Mouse (Mus musculus) midbrain, embryonic 15.5 days (tissue): ENCODE measurements around the gene Zbtb22. TPM values are rescaled to one million over a fixed set of nuclear protein-coding genes. Genes with fewer than 3 reads are reported as not detected.

Experiments
- ATAC-seq: fragments of 200-750 bp; cut with Nextera tagmentation; replicated peaks from 2 replicates; pipeline ENCODE4 v1.8.0; 2017; ENCODE audit warnings: moderate TSS enrichment
- H3K27ac ChIP-seq: fragments of 300-500 bp; sonication (generic); 2 replicates; pipeline ENCODE4 v1.5.1; 2015; ENCODE audit warnings: mild to moderate bottlenecking, inconsistent platforms
- H3K27me3 ChIP-seq: fragments of 300-500 bp; sonication (generic); replicated peaks from 2 replicates; pipeline ENCODE4 v1.6.1; 2015; ENCODE audit warnings: inconsistent platforms
- H3K36me3 ChIP-seq: fragments of 300-500 bp; sonication (generic); replicated peaks from 2 replicates; pipeline ENCODE4 v1.6.1; 2015; ENCODE audit warnings: inconsistent platforms
- H3K4me1 ChIP-seq: fragments of 300-500 bp; sonication (generic); 2 replicates; pipeline ENCODE4 v1.6.1; 2015; ENCODE audit warnings: inconsistent platforms
- H3K4me2 ChIP-seq: fragments of 300-500 bp; sonication (generic); 2 replicates; pipeline ENCODE4 v1.6.1; 2015; ENCODE audit warnings: inconsistent platforms, mild to moderate bottlenecking, moderate library complexity
- H3K4me3 ChIP-seq: fragments of 300-500 bp; sonication (generic); 2 replicates; pipeline ENCODE4 v1.5.1; 2015; ENCODE audit warnings: mild to moderate bottlenecking, inconsistent platforms
- H3K9ac ChIP-seq: fragments of 300-500 bp; sonication (generic); 2 replicates; pipeline ENCODE4 v1.6.1; 2015; ENCODE audit warnings: mild to moderate bottlenecking, inconsistent platforms
- H3K9me3 ChIP-seq: fragments of 300-500 bp; sonication (generic); 2 replicates; pipeline ENCODE4 v1.6.1; 2016; ENCODE audit warnings: inconsistent platforms
- WGBS: fragments of 180-500 bp; shearing (Covaris S2); methylation state at CpG from one replicate; pipeline ENCODE4 v1.1.7; 2015; ENCODE audit warnings: mixed read lengths; 5-methylcytosine and 5-hydroxymethylcytosine counted together
- polyA plus RNA-seq: library from polyadenylated mRNA; unstranded; fragments of >200 nt; fragmentation: Nextera tagmentation; extraction: Ambion mirVana; gene quantifications from 2 replicates; pipeline ENCODE4 v1.2.1, GENCODE M21; 2015

Gene Zbtb22
- polyA plus RNA-seq, 1 experiment from 2014 or later: 18.1 TPM

DNA sequence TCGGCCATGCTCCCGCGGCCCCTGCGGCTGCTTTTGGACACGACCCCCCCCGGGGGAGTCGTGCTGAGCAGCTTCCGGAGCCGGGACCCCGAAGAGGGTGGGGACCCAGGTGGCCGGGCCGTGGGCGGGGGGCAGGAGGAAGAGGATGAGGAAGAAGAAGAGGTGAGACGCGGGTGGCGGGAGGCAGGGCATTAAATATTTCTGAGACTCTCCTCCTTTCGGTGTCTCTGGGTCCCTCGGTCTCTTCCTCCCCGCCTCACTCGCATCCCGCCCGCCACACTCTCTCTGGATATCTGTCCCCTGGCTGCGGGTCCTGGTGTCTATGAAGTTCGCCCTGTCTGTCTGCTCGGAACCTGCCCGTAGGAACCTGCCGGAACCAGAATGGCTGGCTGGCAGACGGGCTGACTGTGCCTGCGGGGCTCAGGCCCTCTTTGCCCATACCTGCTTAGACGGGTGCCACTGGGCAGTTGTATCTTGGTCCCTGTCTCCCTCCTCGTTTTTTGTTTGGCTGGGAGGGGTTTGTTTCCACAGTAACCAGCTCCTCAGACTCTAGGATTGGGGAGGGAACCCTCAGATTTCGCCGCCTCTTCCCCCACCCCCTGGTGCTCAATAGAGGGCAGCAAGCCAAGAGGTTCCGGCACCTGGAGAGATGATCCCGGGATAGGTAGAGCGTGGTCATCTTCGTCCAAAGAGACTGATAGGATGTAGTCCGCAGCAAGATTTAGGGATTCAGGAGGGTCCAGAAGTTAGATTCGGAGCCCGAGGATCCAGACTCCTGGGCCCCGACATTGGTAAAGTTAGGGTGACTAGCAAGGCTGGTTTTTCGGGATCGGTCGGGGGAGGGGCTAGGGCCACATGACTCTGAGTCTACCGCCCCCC is 14.8 kb downstream of the Zbtb22 start:
- H3K4me1 ChIP-seq: peaks cover 26% of the 10 kb centered on the region
- peak overlapping the region; percentile 93 for H3K27ac ChIP-seq
- H3K4me2 ChIP-seq: peak overlapping the region; percentile 99
- H3K9me3 ChIP-seq: no peaks in the 10 kb centered on the region
- under 1% methylated on average over 45 of the region's 45 CpGs for WGBS
- peak overlapping the region; percentile 93 for H3K4me3 ChIP-seq
- no peaks in the 10 kb centered on the region for H3K36me3 ChIP-seq
- no peak; the same call in 1 of the 2 replicates for ATAC-seq
- peak overlapping the region; percentile 89 for H3K9ac ChIP-seq
- H3K27me3 ChIP-seq: no peaks in the 10 kb centered on the region

DNA sequence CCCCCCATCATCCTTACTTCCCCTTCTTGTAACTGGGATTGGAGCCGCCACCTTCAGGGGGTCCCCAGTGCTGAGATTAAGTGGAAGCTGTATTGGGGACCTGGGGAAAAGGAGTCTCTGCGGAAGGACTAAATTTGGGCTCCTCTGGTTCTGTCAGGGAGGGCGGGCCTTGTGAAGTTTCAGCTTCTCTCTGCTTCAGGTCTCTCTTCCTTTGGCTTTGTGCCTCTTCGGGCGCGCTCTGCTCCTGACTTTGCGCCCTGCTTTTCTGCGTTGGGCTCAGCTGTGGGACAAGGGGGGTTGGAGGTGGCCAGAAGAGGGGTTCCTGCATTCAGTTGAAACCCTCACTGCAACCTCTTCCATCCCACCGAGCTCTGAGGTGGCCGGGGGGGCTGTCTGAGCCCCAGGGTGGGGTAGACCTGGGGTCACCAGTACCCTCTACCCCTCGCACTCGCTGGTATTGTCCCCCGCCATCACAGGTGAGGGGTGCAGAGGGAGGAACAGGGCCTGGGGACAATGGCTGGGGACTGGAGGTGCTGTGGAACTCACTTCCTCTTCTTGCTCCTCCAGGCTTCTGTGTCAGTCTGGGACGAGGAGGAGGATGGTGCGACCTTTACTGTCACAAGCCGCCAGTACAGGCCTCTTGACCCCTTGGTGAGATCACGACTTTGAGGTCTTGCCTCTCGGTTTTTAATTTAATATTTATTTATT is 15.6 kb downstream of the Zbtb22 start:
- no peaks in the 10 kb centered on the region for H3K36me3 ChIP-seq
- no peak for ATAC-seq
- peak overlapping the region; percentile 89 for H3K9ac ChIP-seq
- peak overlapping the region; percentile 93 for H3K4me3 ChIP-seq
- H3K9me3 ChIP-seq: no peaks in the 10 kb centered on the region
- peak overlapping the region; percentile 99 for H3K4me2 ChIP-seq
- H3K27me3 ChIP-seq: no peaks in the 10 kb centered on the region
- peak overlapping the region; percentile 93; the same call in 1 of the 2 replicates for H3K27ac ChIP-seq
- 34% methylated on average over 18 of the region's 18 CpGs for WGBS
- H3K4me1 ChIP-seq: peaks cover 26% of the 10 kb centered on the region

DNA sequence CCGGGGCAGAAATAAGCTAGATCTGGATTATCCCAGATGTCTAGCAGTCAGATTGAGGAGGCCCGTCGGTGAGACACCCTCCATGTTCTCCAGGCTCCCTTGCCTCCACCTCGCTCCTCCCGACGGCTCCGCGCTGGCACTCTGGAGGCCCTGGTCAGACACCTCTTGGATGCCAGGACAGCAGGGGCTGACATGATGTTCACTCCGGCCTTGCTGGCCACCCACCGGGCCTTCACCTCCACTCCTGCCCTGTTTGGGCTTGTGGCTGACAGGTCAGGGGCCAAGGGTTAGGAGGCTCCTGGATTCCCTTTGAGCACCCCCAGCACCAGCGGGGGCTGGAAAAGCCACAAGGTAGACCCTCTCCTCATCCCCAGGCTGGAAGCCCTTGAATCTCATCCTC is 16.2 kb downstream of the Zbtb22 start:
- Histone ChIP-seq H3K9me3 (no peaks in the 10 kb centered on the region), H3K9ac (no peak overlapping the region), H3K4me1 (peaks cover 26% of the 10 kb centered on the region), H3K4me3 (no peak overlapping the region), H3K27ac (no peak overlapping the region), H3K36me3 (peaks cover 3% of the 10 kb centered on the region; the same call in 1 of the 2 replicates), H3K4me2 (no peak overlapping the region), H3K27me3 (no peaks in the 10 kb centered on the region)
- no peak for ATAC-seq
- WGBS: 92% methylated on average over 11 of the region's 11 CpGs

DNA sequence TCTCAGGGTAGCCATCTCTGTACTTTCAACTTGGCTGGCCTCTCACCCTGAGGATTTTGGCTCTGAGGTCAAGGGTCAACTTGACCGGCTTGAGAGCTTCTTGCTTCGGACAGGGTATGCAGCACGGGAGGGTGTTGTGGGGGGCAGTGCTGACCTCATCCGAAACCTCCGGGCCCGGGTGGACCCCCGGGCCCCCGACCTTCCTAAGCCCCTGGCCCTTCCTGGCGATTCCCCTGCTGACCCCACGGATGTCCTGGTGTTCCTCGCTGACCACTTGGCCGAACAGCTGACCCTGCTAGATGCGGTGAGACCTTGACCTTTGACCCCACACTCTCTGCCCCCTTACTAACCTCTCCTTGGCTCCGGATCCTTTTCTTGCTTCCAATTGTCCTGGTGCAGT is 16.7 kb downstream of the Zbtb22 start:
- WGBS: 84% methylated on average over 14 of the region's 14 CpGs
- Histone ChIP-seq H3K9me3 (no peaks in the 10 kb centered on the region), H3K36me3 (peaks cover 8% of the 10 kb centered on the region; the same call in 1 of the 2 replicates), H3K27ac (no peak overlapping the region), H3K9ac (no peak overlapping the region), H3K4me2 (no peak overlapping the region), H3K4me3 (no peak overlapping the region), H3K27me3 (no peaks in the 10 kb centered on the region), H3K4me1 (peaks cover 26% of the 10 kb centered on the region)
- ATAC-seq: no peak

DNA sequence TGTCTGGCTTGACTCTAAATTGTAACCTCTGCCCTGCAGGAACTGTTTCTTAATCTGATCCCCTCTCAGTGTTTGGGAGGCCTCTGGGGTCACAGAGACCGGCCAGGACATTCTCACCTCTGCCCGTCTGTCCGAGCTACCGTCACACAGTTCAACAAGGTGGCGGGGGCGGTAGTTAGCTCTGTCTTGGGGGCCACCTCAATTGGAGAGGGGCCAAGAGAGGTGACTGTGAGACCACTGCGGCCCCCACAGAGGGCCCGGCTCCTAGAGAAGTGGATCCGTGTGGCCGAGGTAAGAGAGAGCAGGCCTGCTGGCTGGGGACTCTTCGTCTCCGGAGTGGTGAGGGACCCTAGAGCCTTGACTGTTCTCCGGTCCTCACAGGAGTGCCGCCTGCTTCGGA is 17.3 kb downstream of the Zbtb22 start:
- H3K4me2 ChIP-seq: no peak overlapping the region
- no peak overlapping the region for H3K4me3 ChIP-seq
- H3K9me3 ChIP-seq: no peaks in the 10 kb centered on the region
- H3K36me3 ChIP-seq: peaks cover 10% of the 10 kb centered on the region; the same call in 1 of the 2 replicates
- H3K27ac ChIP-seq: no peak overlapping the region
- no peak for ATAC-seq
- peaks cover 23% of the 10 kb centered on the region for H3K4me1 ChIP-seq
- 94% methylated on average over 15 of the region's 15 CpGs for WGBS
- no peak overlapping the region for H3K9ac ChIP-seq
- H3K27me3 ChIP-seq: no peaks in the 10 kb centered on the region

DNA sequence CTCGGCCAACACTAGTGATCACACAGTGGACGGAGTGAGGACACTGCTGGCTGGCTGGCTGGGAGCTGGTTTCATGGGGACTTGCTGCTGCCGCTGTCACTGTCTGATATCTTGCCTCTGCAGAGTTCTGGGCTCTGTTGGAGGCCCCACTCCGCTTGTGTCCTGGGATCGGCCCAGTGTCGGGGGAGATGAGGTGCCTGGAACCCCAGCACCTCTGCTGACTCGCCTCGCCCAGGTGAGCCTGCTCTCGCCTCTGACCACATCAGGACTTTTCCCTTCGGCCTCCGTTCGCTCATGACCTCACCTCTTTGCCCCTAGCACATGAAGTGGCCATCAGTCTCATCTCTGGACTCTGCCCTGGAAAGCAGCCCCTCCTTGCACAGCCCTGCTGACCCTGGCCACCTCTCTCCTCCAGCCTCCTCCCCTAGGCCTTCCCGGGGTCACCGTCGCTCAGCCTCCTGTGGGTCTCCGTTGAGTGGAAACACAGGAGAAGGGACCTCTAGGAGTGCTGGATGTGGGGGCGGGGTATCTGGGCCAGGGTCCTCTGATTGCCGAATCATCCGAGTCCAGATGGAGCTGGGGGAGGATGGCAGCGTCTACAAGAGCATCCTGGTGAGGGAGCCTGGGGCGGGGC is 19.8 kb downstream of the Zbtb22 start:
- Histone ChIP-seq H3K27ac (no peak overlapping the region), H3K27me3 (no peaks in the 10 kb centered on the region), H3K4me2 (no peak overlapping the region), H3K9me3 (no peaks in the 10 kb centered on the region), H3K9ac (no peak overlapping the region), H3K4me1 (peaks cover 22% of the 10 kb centered on the region), H3K36me3 (peaks cover 10% of the 10 kb centered on the region; the same call in 1 of the 2 replicates), H3K4me3 (no peak overlapping the region)
- ATAC-seq: no peak
- WGBS: 84% methylated on average over 21 of the region's 21 CpGs

DNA sequence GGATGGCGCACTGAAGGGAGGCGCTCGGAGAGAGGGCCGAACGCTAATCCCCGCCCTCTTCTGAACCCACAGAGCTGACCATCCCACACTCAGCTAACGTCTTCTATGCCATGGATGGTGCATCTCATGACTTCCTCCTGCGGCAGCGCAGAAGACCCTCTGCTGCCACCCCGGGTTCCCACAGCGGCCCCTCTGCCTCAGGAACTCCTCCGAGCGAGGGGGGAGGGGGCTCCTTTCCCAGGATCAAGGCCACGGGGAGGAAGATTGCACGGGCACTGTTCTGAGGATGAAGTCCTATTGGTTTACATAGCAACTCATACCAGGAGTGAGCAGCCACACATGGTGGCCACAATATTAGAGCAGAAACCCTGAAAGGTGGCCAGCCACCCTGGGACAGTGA is 21.3 kb downstream of the Zbtb22 start:
- Histone ChIP-seq H3K4me3 (no peak overlapping the region), H3K27me3 (no peaks in the 10 kb centered on the region), H3K4me1 (peaks cover 25% of the 10 kb centered on the region), H3K4me2 (no peak overlapping the region), H3K9me3 (no peaks in the 10 kb centered on the region), H3K36me3 (peaks cover 10% of the 10 kb centered on the region; the same call in 1 of the 2 replicates), H3K9ac (no peak overlapping the region), H3K27ac (no peak overlapping the region)
- no peak for ATAC-seq
- WGBS: 85% methylated on average over 15 of the region's 15 CpGs

DNA sequence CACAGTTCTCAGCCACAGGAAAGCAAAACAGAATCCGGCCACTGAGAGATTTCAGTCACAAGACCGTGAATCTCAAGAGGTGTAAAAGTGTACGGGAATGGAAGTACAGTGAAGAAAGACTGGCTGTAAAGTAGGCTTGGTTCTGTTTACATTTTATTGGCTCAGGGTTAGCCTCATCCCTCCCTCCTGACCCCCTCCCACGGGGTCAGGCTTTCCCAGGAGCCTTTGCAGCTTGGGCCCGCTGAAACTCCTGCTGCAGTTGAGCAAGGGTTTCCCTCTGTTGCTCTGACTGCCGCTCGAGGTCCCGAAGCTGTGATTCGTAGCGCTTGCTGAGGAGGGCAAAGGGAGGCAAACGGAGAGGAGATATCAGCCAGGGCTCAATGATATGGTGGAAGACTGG is 23.1 kb downstream of the Zbtb22 start:
- ATAC-seq: no peak
- no peaks in the 10 kb centered on the region for H3K9me3 ChIP-seq
- H3K36me3 ChIP-seq: peaks cover 20% of the 10 kb centered on the region; the same call in 1 of the 2 replicates
- 82% methylated on average over 11 of the region's 11 CpGs for WGBS
- H3K27me3 ChIP-seq: no peaks in the 10 kb centered on the region
- H3K4me2 ChIP-seq: peak overlapping the region; percentile 93; the same call in 1 of the 2 replicates
- no peak overlapping the region for H3K27ac ChIP-seq
- H3K4me3 ChIP-seq: peak overlapping the region; percentile 92
- peaks cover 27% of the 10 kb centered on the region for H3K4me1 ChIP-seq
- no peak overlapping the region for H3K9ac ChIP-seq

DNA sequence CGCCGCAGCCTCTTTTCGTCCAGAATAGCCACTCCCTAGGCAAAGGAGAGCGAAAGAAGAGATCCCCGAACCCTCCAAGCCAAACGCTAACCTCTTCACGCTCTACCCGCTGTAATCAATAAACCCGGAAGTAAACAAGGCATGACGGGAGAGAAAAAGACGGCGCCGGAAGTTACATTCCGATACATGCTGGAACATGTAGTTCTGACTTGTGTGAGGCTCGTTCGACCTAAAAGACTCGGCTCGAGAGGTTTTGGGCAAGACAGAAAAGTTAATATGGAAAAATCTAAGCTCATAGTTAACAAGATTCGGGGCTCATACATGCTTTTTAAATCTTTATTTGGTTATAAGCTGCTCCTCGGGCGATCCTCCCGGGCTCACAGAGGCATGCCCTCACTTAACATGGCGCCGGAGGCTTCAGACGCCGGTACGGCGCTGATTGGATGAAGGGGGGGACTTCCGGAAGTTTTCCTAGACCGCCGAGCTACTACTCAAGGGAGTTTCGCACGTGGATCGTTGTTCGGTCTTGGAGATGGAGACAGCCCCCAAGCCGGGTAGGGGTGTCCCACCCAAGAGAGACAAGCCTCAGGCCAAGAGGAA is 24.6 kb downstream of the Zbtb22 start, which contains the start of the genes Pfdn6 and Wdr46:
TSS of gene Pfdn6 (minus strand) at position 138 of the 600 bp plus-strand sequence.
TSS of gene Wdr46 (plus strand) at position 455 of the 600 bp plus-strand sequence.
- Histone ChIP-seq H3K9ac (peak within 1 kb of the TSS; percentile 80), H3K27ac (peak within 1 kb of the TSS; percentile 62), H3K4me1 (peaks cover 27% of the 10 kb centered on the region), H3K4me3 (peak within 1 kb of the TSS; percentile 92), H3K27me3 (no peaks in the 10 kb centered on the region), H3K4me2 (peak within 1 kb of the TSS; percentile 93), H3K36me3 (peaks cover 20% of the 10 kb centered on the region; the same call in 1 of the 2 replicates), H3K9me3 (no peaks in the 10 kb centered on the region)
- WGBS: under 1% methylated on average over 36 of the region's 36 CpGs
- ATAC-seq: peak; percentile 89

DNA sequence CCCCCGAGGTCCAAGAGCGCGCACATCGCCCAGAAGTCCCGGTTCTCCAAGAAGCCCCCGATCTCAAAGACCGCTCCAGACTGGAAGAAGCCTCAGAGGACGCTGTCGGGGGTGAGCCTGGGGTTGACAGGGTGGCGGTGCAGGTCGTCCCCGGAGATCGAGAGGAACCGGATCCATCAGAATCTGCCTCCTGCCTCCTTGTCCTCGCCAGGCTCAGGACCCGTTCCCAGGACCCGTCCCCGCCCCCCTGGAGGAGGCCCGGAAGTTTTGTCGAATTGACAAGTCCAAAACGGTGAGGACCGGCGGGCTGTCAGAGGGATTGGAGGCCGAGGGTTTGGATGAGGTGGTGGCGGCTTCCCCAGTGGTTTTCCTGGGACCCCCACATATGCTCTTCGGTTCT is 25.3 kb downstream of the Zbtb22 start:
- H3K9ac ChIP-seq: peak overlapping the region; percentile 80
- ATAC-seq: peak; percentile 12; the same call in 1 of the 2 replicates
- peak overlapping the region; percentile 93 for H3K4me2 ChIP-seq
- no peaks in the 10 kb centered on the region for H3K9me3 ChIP-seq
- 2% methylated on average over 26 of the region's 26 CpGs for WGBS
- H3K27me3 ChIP-seq: no peaks in the 10 kb centered on the region
- H3K27ac ChIP-seq: no peak overlapping the region
- H3K4me1 ChIP-seq: peaks cover 27% of the 10 kb centered on the region
- peak overlapping the region; percentile 92 for H3K4me3 ChIP-seq
- H3K36me3 ChIP-seq: peaks cover 26% of the 10 kb centered on the region

DNA sequence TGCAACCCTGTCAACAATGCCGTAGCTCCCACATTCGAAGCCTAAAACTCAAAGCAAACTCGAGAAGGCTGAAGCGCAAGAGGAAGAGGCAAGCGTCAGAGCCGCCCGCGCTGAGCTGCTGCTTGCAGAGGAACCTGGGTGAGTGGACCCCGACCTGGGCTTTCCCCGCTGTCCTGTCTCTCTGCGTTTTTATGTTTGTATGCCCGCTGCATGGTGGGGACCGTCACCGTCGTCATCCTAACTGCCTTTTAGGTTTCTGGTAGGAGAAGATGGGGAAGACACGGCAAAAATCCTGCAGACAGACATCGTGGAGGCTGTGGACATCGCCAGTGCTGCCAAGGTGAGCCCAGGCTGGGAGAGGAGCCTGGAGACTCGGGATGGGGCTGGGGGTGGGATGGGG is 25.7 kb downstream of the Zbtb22 start:
- Histone ChIP-seq H3K36me3 (peaks cover 29% of the 10 kb centered on the region), H3K9ac (peak overlapping the region; percentile 80), H3K4me2 (peak overlapping the region; percentile 93), H3K27ac (no peak overlapping the region), H3K27me3 (no peaks in the 10 kb centered on the region), H3K9me3 (no peaks in the 10 kb centered on the region), H3K4me1 (peaks cover 27% of the 10 kb centered on the region), H3K4me3 (peak overlapping the region; percentile 92)
- 62% methylated on average over 19 of the region's 19 CpGs for WGBS
- ATAC-seq: no peak
